Mouse (Mus musculus): ENCODE data around the gene Dync1h1.

The Dync1h1 gene

DNA sequence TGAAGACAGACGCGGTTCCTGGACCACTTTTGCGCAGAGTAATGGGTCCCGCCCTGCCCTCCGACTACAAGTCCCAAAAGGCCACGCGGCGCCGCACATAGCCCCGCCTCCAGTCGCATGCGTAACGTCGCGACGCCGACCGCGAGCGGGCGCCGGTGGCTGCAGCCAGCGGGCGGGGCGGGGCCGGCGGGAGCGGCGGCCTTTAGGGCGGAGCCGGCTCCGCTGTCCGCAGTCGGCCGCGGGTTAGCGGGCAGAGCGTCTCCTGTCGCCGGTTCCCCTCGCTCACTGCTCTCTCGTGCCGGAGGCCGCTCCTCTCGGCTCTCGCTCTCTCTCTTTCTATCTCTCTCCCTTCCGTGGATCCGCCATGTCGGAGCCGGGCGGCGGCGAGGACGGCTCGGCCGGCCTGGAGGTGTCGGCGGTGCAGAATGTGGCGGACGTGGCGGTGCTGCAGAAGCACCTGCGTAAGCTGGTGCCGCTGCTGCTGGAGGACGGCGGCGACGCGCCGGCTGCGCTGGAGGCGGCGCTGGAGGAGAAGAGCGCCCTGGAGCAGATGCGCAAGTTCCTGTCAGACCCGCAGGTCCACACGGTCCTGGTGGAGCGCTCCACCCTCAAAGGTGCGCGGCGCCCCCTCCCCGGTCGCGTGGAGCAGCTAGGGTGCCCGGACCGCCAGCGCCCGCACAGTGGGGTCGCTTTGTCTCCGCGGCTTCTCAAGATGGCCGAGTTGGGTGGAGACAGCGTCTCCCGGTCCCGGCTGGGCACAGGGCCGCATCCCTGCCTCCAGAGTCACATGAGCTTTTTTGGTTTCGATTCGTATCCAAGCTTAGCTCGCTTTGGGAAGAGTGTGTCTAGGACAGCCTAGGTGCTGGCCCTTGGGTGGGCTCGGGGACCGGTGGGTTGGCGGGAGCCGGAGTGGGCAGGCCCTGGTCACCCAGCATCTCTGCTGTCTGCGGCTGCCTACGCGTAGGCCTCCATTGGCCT, at the start of gene Dync1h1:
Dync1h1 (plus strand) TSS at position 212 of the 978 bp plus-strand sequence.
- DNase-seq (ENCODE audit: extremely low read depth, low read depth, low spot score), result no peak

GRCm38 (mm10) chr12:110552113-110552512, 49.1 kb upstream of the Dync1h1 start:
- DNase-seq (ENCODE audit: extremely low read depth, low read depth, low spot score), result no peak

- no peak for DNase-seq (ENCODE audit: extremely low read depth, low read depth, low spot score)
Observed at GRCm38 (mm10) chr12:110553362-110553761, 47.9 kb upstream of the Dync1h1 start.

DNA sequence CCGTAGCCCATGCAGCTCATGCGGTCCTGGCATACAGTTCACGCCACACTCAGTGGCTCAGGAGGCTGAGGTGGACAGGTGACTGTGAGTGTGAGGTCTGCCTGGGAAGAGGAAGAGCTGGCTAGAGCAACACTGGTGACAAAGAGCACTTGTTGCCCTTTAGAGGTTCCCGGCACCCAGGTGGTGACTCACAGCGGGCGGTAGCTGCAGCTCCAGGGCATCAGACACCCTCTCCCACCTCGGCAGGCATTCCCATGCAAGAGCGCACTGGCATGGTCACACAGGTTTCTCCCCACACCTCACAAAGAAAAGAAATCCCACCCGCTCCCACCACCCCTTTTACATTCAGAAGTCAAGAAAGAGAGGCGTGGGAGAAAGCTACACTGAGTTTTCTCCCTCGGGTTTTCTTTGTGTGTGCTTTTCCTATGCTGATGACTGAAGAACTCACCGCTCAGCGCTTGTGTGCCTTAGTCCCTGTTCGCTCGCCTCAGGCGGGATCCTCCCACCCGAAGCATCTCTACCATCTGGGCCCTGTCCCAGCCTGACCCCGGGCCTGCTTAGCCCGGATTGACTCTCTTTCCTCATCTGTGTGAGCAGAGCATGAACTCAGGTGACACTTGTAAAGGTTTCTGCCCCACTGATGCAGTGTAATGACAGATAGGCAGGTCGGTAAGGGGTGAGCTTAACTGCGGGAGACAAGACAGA, 45.6 kb upstream of the Dync1h1 start:
- DNase-seq (ENCODE audit: extremely low read depth, low read depth, low spot score), result no peak

DNA sequence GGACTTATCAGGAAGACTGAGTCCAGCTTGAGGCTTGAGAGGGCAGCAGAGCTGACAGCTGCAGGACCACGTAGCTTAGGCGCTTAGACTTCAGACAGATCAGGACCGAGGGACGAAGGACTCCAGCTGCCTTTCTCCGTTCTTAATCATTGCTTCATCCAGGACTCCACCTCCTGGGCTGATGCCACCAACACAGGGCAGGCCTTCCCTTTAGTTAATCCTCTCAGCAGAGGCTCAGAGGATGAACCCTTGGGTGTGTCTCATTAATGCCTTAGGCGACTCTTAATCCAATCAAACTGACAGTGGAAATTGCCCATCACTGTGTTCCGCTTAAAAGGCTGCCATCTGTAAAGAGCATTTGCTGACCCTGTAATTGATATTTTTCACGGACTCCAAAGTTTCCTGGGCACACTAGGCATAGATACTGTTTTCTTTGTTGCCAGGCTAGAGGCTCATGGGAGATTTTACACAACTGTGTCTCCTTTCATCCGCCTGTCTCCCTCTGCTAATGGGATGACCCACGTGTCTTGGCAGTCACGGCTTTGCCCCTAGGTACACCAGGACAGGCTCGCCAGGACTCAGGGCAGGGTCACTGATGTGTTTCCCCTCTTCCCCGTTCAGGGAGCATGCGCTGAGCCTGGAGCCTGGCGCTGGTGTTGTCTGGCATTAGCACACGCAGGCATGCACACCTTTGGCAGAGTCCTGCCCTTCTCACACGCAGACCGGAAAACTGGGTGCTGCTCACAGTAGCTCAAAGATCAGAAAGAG, 44.2 kb upstream of the Dync1h1 start:
- DNase-seq (ENCODE audit: extremely low read depth, low read depth, low spot score), result no peak

DNA sequence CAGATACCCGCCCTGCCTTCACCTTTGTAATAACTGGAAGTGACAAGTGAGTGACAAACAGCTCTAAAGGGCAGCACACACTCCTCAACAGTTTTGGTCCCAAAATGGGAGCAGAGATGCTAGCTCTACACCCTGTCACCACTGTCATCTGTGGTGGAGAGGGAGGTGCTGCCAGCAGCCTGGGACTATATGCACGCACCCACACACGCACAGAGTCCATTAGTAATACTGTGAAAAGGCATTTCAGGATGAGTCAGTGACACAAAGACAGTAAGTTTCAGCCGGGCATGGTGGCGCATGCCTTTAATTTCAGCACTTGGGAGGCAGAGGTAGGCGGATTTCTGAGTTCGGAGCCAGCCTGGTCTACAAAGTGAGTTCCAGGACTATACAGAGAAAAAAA, 43.1 kb upstream of the Dync1h1 start:
- no peak for DNase-seq (ENCODE audit: extremely low read depth, low read depth, low spot score)

GRCm38 (mm10) chr12:110563383-110563782, 37.9 kb upstream of the Dync1h1 start:
- DNase-seq (ENCODE audit: extremely low read depth, low read depth, low spot score), result no peak

DNA sequence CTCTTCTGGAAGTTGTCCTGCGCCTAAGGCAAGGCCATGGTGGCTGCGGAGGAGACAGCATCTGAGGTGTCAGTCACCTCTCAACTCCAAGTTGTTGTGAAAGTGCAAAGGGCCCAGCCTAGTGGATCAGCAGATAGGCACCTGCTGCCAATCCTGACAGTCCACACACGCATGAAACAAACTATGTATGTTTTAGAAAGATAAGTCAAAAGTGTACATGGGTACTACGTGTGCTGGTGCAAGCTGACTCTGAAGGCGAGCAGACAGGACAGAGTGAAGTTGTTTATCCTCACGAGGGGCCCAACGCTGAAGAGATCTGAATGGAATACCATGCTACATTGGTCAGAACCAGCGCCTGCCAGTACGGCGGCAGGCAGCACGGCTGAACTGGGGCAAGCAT, 36.4 kb upstream of the Dync1h1 start:
- no peak for DNase-seq (ENCODE audit: extremely low read depth, low read depth, low spot score)

DNA sequence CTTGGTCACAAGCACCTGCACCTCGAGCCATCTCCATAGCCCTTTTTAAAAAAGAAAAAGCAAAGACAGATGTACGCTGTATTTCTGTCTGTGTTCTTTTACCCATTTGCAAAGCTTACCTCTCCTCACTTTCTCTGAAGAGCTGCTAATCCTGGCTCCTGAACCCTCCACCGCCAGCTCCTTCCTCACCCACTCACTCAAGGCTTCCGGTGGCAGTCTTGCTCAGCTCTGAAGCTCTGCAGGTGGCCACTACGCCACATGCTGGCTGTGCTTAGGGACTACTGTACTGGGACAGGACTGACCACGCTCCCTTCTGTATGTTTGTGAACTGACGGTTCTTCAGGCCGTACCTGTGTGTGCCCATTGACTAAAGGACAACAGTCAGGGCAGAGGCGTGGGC, 34.9 kb upstream of the Dync1h1 start:
- no peak for DNase-seq (ENCODE audit: extremely low read depth, low read depth, low spot score)

DNA sequence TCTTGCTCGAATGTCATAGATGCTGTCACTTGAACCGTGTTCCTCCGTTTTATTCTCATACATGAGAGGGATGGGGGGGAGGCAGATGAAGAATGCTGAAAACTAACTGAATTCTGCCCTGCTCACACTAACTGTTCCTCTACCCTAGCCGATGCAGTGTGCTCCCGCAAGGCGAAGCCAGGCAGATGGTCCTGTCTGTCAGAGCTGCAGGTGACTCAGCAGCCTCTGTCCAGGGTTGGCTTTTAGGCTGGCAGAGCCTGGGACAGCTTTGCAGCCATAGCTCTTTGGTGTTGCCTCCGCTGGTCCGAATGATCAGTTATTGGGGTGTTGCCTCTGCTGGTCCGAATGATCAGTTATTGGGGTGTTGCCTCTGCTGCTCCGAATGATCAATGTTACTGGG, 30.2 kb upstream of the Dync1h1 start:
- DNase-seq (ENCODE audit: extremely low read depth, low read depth, low spot score), result no peak

- no peak for DNase-seq (ENCODE audit: extremely low read depth, low read depth, low spot score)
Observed at GRCm38 (mm10) chr12:110572351-110572750, 28.9 kb upstream of the Dync1h1 start.

- DNase-seq (ENCODE audit: extremely low read depth, low read depth, low spot score), result no peak
Observed at GRCm38 (mm10) chr12:110573635-110574034, 27.6 kb upstream of the Dync1h1 start.

- no peak for DNase-seq (ENCODE audit: extremely low read depth, low read depth, low spot score)
Observed at GRCm38 (mm10) chr12:110575926-110576325, 25.3 kb upstream of the Dync1h1 start.

GRCm38 (mm10) chr12:110578333-110578732, 22.9 kb upstream of the Dync1h1 start:
- DNase-seq (ENCODE audit: extremely low read depth, low read depth, low spot score), result no peak

DNA sequence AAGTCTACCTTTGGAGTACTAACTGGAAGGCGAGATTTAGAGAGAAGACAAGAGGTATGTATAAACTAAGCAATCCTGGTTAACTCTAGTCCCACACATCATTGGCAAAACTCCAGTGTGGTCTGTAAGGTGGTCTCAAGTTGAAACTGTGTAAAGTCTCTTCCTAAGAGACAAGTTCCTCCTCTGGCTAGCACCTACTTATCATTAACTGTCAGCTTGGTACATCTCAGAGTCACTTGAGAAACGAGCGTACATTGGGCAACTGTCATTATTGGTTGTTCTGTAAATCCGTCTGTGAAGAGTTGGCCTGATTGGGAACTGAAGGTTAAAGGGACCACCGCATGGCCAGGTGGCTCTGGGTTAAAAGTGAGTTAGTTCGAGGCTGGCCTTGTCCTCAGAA, 12.6 kb upstream of the Dync1h1 start:
- DNase-seq (ENCODE audit: extremely low read depth, low read depth, low spot score), result no peak

- no peak for DNase-seq (ENCODE audit: extremely low read depth, low read depth, low spot score)
Observed at GRCm38 (mm10) chr12:110590804-110591259, 10.4 kb upstream of the Dync1h1 start.

DNA sequence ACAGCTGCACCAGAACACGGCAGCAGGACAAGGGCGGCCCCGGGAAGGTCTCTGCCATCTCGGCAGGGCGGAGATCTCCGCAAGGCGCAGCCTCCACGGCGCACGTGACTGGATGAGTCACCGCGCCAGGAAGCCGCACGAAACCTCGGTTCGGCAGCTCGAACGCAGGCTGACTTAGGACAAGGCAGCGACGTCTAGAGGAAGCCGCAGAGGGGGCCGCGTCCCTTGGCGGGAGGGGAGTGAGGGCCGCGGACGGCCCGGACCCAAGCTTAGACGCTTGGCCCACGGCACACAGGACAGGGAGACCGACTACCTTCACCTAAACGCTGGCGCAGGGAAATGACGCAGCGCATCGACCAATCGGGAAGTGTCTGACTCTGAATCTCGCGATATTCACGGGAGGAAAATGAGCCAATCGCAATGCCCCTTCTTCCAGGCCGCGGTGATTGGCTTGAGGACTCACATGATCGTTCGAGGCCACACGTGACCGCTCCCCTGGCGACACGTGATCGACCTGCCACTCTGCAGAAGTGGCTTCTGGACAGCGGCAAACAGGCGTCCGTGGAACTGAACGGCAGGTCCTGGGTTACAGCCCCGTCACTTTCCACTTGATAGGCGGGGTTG, 9.9 kb upstream of the Dync1h1 start:
- peak; percentile 97 for DNase-seq (ENCODE audit: extremely low read depth, low read depth, low spot score)

DNA sequence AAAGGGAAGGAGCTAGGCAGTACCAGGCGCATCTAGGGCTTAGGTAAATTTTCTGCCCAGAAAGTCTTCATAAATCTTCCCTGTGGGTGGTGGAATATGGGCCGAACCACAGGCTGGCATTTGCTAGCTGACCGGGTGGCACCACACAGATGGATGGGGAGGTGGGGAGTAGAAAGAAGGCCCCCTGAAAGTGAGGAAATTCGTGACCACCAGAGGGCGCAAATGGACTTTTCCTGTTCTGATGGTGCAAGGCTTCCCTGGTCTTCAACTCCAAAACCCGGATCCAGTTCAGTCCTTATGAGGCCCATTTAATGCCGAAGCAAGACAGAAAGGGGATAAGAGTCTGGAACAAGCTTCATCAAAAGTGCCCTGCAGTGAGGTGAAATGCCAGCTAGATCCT, 2.7 kb upstream of the Dync1h1 start:
- no peak for DNase-seq (ENCODE audit: extremely low read depth, low read depth, low spot score)

DNA sequence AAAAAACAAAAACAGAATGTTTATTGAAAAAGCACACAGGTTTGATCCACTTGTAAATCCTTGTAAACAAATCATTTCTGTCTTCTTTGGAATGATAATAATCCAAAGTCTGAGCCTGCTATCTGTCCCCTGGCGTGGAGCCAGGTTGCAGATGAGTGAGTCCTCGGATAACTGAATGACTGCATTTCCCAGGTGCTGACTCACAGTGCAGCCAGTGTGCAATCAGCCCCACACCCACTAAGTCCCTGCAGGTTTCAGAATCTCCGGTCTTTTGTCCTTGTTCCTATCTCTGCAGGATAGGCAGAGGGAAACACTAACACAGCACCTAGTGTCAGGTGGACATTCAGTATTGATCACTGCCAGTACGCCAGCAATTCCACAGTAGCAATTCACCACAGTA, 1.5 kb upstream of the Dync1h1 start:
- no peak for DNase-seq (ENCODE audit: extremely low read depth, low read depth, low spot score)

GRCm38 (mm10) chr12:110600225-110600991, 844 bp upstream of the Dync1h1 start:
- DNase-seq (ENCODE audit: extremely low read depth, low read depth, low spot score), result no peak
